Mouse (Mus musculus): ENCODE data around the gene Gtf2i. TPM values are rescaled to one million over a fixed set of nuclear protein-coding genes. Genes with fewer than 3 reads are reported as not detected.

Gtf2i gene
- polyA plus RNA-seq, 1 experiment: 131 TPM

DNA sequence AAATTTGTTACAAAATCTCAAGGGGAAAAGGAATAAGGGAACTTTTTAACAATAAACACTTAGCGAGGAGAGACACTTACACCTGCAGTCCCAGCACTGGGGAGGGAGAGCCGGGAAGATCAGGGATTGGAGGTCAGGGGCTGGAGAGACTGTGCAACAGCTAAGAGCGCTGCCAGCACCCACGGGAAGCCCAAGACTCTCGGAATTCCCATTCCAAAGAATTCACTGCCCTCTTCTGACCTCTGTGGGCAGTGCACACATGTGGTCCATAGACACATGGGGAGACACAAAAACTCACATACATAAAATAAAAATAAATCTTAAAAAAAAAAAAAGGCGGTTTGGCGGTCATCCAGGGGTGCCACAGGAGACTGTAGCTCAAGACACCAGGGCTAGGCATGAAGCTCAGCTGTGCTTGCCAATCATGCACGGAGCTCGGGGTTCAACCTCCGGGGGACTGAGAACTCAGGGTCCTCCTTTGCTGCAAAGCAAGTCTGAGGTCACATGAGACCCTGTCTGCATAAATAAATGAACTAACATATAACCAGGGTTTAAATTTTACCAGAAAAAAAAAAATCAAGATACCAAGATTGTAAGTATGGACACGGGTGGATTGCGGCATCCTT is 24.5 kb downstream of the Gtf2i start:
- Histone ChIP-seq H3K27ac (ENCODE audit: control insufficient read depth, insufficient read depth, low read length) (no peak overlapping the region), H3K36me3 (ENCODE audit: control insufficient read depth, insufficient read depth, low read length) (peaks cover 83% of the 10 kb centered on the region)
- WGBS: 96% methylated on average over 12 of the region's 12 CpGs

DNA sequence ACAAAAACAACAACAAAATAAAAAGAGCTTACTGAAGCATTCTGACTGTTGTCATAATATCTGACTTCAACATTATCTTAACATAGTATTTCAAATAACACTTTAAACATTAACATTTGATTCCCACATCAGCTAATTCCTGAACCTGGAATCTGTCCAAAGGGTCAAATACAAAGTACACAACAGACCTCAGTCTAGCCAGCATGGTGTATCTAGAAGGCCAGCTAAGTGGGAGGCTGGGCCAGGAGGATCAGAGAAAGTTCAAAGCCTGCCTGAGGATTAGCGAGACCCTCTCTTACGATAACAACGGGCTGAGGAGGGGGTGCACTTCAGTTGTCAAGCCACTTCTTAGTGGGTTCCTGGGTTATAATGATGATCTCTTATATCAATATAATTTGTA is 26.5 kb downstream of the Gtf2i start:
- TF ChIP-seq CTCF (IDR thresholded peaks at IDR 0.05; ENCODE audit: borderline replicate concordance, control insufficient read depth, extremely low read depth, insufficient read depth, low read length, poor library complexity): no peak
- no peaks in the 10 kb centered on the region for H3K27me3 ChIP-seq (ENCODE audit: control insufficient read depth, insufficient read depth, low read length)
- no peak overlapping the region for H3K27ac ChIP-seq (ENCODE audit: control insufficient read depth, insufficient read depth, low read length)
- H3K4me1 ChIP-seq (replicated peaks; ENCODE audit: control insufficient read depth, insufficient read depth, low read length): peaks cover 18% of the 10 kb centered on the region
- 97% methylated on average over 3 of the region's 3 CpGs for WGBS
- no peak overlapping the region for H3K4me3 ChIP-seq (ENCODE audit: control insufficient read depth, insufficient read depth, low read length)
- DNase-seq: no peak
- peaks cover 79% of the 10 kb centered on the region for H3K36me3 ChIP-seq (ENCODE audit: control insufficient read depth, insufficient read depth, low read length)

More for the DNA sequence above, 24.5 kb downstream of the Gtf2i start:
- TF ChIP-seq POLR2A (IDR thresholded peaks at IDR 0.05; ENCODE audit: control insufficient read depth, extremely low read depth, insufficient read depth, low read length, poor library complexity): no peak
- TF ChIP-seq CTCF (IDR thresholded peaks at IDR 0.05; ENCODE audit: borderline replicate concordance, control insufficient read depth, extremely low read depth, insufficient read depth, low read length, poor library complexity): no peak
- no peak for DNase-seq
- no peaks in the 10 kb centered on the region for H3K27me3 ChIP-seq (ENCODE audit: control insufficient read depth, insufficient read depth, low read length)
- H3K4me3 ChIP-seq (ENCODE audit: control insufficient read depth, insufficient read depth, low read length): no peak overlapping the region
- peaks cover 1% of the 10 kb centered on the region for H3K4me1 ChIP-seq (replicated peaks; ENCODE audit: control insufficient read depth, insufficient read depth, low read length)

DNA sequence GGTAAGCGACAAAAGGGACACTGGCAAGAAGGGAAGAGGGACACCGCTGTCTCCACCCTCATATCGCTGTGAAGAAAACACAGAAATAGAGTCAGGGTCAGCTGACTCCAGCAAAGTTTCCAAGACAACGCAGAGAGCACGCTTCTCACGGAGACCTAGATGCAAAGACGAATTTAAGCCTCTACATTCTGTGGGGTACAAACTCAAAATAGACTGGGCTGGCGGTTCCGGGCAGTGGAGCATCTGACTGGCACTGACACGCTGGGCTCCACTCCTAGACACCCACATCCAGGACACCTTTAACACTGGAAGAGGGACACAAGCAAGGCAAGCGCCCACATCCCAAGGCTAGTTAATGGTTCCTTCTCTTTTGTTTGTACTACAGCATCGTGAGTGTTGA is 29.6 kb downstream of the Gtf2i start:
- no peak for DNase-seq
- Histone ChIP-seq H3K36me3 (ENCODE audit: control insufficient read depth, insufficient read depth, low read length) (peaks cover 55% of the 10 kb centered on the region), H3K4me1 (replicated peaks; ENCODE audit: control insufficient read depth, insufficient read depth, low read length) (peaks cover 33% of the 10 kb centered on the region), H3K4me3 (ENCODE audit: control insufficient read depth, insufficient read depth, low read length) (no peak overlapping the region), H3K27me3 (ENCODE audit: control insufficient read depth, insufficient read depth, low read length) (no peaks in the 10 kb centered on the region), H3K27ac (ENCODE audit: control insufficient read depth, insufficient read depth, low read length) (no peak overlapping the region)
- TF ChIP-seq POLR2A (IDR thresholded peaks at IDR 0.05; ENCODE audit: control insufficient read depth, extremely low read depth, insufficient read depth, low read length, poor library complexity) (no peak), CTCF (IDR thresholded peaks at IDR 0.05; ENCODE audit: borderline replicate concordance, control insufficient read depth, extremely low read depth, insufficient read depth, low read length, poor library complexity) (no peak)
- WGBS: 97% methylated on average over 12 of the region's 12 CpGs

DNA sequence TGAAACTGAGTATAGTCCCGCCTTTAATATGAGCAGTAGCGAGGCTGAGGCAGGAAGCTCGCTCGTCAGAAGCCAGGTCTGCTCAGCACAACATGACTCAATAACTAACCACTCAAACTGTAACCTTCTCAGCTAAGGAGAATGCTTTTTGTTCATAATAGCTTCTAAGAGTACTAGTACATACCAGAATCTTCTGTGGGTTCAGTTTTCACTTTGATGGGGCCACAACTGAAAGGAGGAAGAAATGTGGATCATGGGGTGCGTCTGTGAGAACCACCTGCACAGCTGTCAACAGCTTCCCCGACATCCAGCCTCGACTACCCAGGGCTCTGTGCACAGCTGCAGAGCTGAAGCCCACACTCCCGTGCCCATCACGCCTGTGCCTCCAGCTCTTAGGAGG is 32.0 kb downstream of the Gtf2i start:
- Histone ChIP-seq H3K4me1 (replicated peaks; ENCODE audit: control insufficient read depth, insufficient read depth, low read length) (peaks cover 39% of the 10 kb centered on the region), H3K4me3 (ENCODE audit: control insufficient read depth, insufficient read depth, low read length) (no peak overlapping the region), H3K27ac (ENCODE audit: control insufficient read depth, insufficient read depth, low read length) (peak overlapping the region; percentile 99), H3K27me3 (ENCODE audit: control insufficient read depth, insufficient read depth, low read length) (no peaks in the 10 kb centered on the region), H3K36me3 (ENCODE audit: control insufficient read depth, insufficient read depth, low read length) (peaks cover 50% of the 10 kb centered on the region)
- peak; percentile 45; the same call in 1 of the 2 replicates for TF ChIP-seq POLR2A (IDR thresholded peaks at IDR 0.05; ENCODE audit: control insufficient read depth, extremely low read depth, insufficient read depth, low read length, poor library complexity)
- no peak for TF ChIP-seq CTCF (IDR thresholded peaks at IDR 0.05; ENCODE audit: borderline replicate concordance, control insufficient read depth, extremely low read depth, insufficient read depth, low read length, poor library complexity)
- peak; percentile 83 for DNase-seq
- WGBS: 7% methylated on average over 9 of the region's 9 CpGs

DNA sequence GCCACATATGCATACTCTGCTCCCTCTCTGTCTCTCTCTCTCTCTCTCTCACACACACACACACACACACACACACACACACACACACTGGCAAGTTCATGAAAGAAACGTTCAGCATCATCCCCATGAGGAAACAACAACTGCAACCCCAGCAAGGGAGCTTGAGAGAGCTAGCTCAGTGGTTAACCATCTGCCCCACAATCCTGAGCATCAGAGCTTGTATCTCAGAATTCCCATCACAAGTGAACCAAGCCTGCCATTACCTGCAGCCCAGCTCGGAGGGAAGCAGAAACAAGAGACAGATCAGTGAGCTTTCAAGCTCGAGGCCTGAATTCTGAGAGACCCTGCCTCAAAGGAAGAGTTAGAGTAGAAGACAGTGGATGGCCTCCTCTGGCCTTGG is 32.5 kb downstream of the Gtf2i start:
- 40% methylated on average over 3 of the region's 3 CpGs for WGBS
- peak; percentile 18 for DNase-seq
- no peak overlapping the region for H3K4me3 ChIP-seq (ENCODE audit: control insufficient read depth, insufficient read depth, low read length)
- H3K4me1 ChIP-seq (replicated peaks; ENCODE audit: control insufficient read depth, insufficient read depth, low read length): peaks cover 40% of the 10 kb centered on the region
- peaks cover 45% of the 10 kb centered on the region for H3K36me3 ChIP-seq (ENCODE audit: control insufficient read depth, insufficient read depth, low read length)
- TF ChIP-seq POLR2A (IDR thresholded peaks at IDR 0.05; ENCODE audit: control insufficient read depth, extremely low read depth, insufficient read depth, low read length, poor library complexity) (no peak), CTCF (IDR thresholded peaks at IDR 0.05; ENCODE audit: borderline replicate concordance, control insufficient read depth, extremely low read depth, insufficient read depth, low read length, poor library complexity) (no peak)
- H3K27ac ChIP-seq (ENCODE audit: control insufficient read depth, insufficient read depth, low read length): peak overlapping the region; percentile 99
- H3K27me3 ChIP-seq (ENCODE audit: control insufficient read depth, insufficient read depth, low read length): no peaks in the 10 kb centered on the region

DNA sequence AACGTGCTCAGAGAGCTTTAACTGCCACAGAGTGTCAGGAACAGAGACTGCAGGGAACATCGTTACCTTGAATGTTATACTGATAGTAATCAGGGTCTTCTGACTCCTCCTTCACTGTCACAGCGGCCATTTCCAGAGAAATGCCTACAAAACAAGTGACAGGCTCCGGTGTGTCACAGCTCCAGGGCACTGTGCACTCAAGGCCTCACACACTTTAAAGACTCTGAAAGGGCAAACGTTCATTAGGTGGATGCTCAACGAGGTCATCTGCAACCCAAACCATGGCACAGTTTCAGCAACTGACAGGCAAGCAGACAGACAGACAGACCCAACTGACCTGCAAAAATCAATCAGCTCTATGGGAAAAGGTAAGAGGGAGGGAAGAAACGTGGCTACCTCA is 35.2 kb downstream of the Gtf2i start:
- peaks cover 26% of the 10 kb centered on the region for H3K36me3 ChIP-seq (ENCODE audit: control insufficient read depth, insufficient read depth, low read length)

DNA sequence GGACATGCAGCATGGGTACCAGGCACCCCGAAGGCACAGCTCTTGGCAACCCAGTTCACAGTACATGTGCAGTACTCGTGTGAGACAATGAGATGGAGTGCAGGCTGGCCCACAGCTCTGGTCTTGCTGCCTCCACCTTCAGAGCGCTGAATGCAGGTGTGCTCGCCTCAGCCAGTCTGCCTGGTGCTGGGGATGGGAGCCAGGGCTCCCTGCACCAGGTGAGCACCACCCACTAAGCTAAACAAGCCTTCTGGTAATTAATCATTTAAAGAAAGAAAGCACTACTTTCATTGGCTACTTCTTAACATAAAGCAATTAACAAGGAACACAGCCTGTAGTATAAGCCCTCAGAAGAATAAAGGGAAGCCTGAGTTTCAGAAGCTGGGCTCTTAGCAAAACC is 37.5 kb downstream of the Gtf2i start:
- Histone ChIP-seq H3K27ac (ENCODE audit: control insufficient read depth, insufficient read depth, low read length) (0 out of 2 replicates have a peak overlapping the region, but pooled peaks have one; percentile 3), H3K4me1 (replicated peaks; ENCODE audit: control insufficient read depth, insufficient read depth, low read length) (peaks cover 58% of the 10 kb centered on the region), H3K4me3 (ENCODE audit: control insufficient read depth, insufficient read depth, low read length) (no peak overlapping the region), H3K36me3 (ENCODE audit: control insufficient read depth, insufficient read depth, low read length) (peaks cover 34% of the 10 kb centered on the region), H3K27me3 (ENCODE audit: control insufficient read depth, insufficient read depth, low read length) (no peaks in the 10 kb centered on the region)
- DNase-seq: no peak
- WGBS: 68% methylated on average over 4 of the region's 4 CpGs
- TF ChIP-seq POLR2A (IDR thresholded peaks at IDR 0.05; ENCODE audit: control insufficient read depth, extremely low read depth, insufficient read depth, low read length, poor library complexity) (no peak), CTCF (IDR thresholded peaks at IDR 0.05; ENCODE audit: borderline replicate concordance, control insufficient read depth, extremely low read depth, insufficient read depth, low read length, poor library complexity) (no peak)

More for the DNA sequence above, 35.2 kb downstream of the Gtf2i start:
- no peaks in the 10 kb centered on the region for H3K27me3 ChIP-seq (ENCODE audit: control insufficient read depth, insufficient read depth, low read length)
- no peak for TF ChIP-seq CTCF (IDR thresholded peaks at IDR 0.05; ENCODE audit: borderline replicate concordance, control insufficient read depth, extremely low read depth, insufficient read depth, low read length, poor library complexity)
- TF ChIP-seq POLR2A (IDR thresholded peaks at IDR 0.05; ENCODE audit: control insufficient read depth, extremely low read depth, insufficient read depth, low read length, poor library complexity): no peak
- no peak overlapping the region for H3K27ac ChIP-seq (ENCODE audit: control insufficient read depth, insufficient read depth, low read length)
- H3K4me3 ChIP-seq (ENCODE audit: control insufficient read depth, insufficient read depth, low read length): no peak overlapping the region
- H3K4me1 ChIP-seq (replicated peaks; ENCODE audit: control insufficient read depth, insufficient read depth, low read length): peaks cover 54% of the 10 kb centered on the region
- 94% methylated on average over 7 of the region's 7 CpGs for WGBS
- no peak for DNase-seq
